Mouse (Mus musculus) urinary bladder, postnatal 4 days (tissue): ENCODE measurements around the gene Zfp971.
"Not testable (repeated sequence)": the region's sequence is repeated elsewhere in the genome, so short reads cannot be mapped to it uniquely, and the experiment has no call there.

Experiments
- DNase-seq, 2 experiments: peaks; one replicate each; pipeline ENCODE4 v3.0.0; 2021 to 2022; ENCODE audit warnings: low spot score in 2 of 2

Gene Zfp971

GRCm38 (mm10) chr2:178023011-178023611, at the start of gene Zfp971:
Gene Zfp971 (plus strand): TSS chr2:178023284.
- DNase-seq = peak in 1 of 2 experiments; percentile 61

GRCm38 (mm10) chr2:177974814-177975213, 48.3 kb upstream of the Zfp971 start:
- DNase-seq = peak; percentile 18 to 59

GRCm38 (mm10) chr2:178019486-178019885, 3.6 kb upstream of the Zfp971 start:
- DNase-seq = not testable (repeated sequence)

- not testable (repeated sequence) for DNase-seq
These were observed 2.3 kb upstream of the Zfp971 start for GRCm38 (mm10) chr2:178020773-178021172.

GRCm38 (mm10) chr2:178023861-178024260, 777 bp downstream of the Zfp971 start:
- not testable (repeated sequence) for DNase-seq

- DNase-seq = not testable (repeated sequence)
These were observed 4.5 kb downstream of the Zfp971 start for GRCm38 (mm10) chr2:178027601-178028000.

- peak in 1 of 2 experiments; percentile 79 for DNase-seq
These were observed 35.1 kb downstream of the Zfp971 start for GRCm38 (mm10) chr2:178058195-178058594.

GRCm38 (mm10) chr2:178078166-178078717, 55.2 kb downstream of the Zfp971 start, which contains the start of gene Zfp931:
Gene Zfp931 (minus strand): TSS chr2:178078476.
- DNase-seq = not testable (repeated sequence)
